Mouse (Mus musculus) midbrain, embryonic 12.5 days (tissue): ENCODE results near the gene Ntm. TPM values are rescaled to one million over a fixed set of nuclear protein-coding genes. Genes with fewer than 3 reads are reported as not detected.
A peak's percentile ranks its signal among the peaks of the same experiment; 100 is the strongest.

Experiments
- ATAC-seq: fragments of 200-750 bp; cut with Nextera tagmentation; 2 replicates; pipeline ENCODE4 v1.8.0; 2017; ENCODE audit warnings: low read depth, moderate TSS enrichment, moderate library complexity; ENCODE audit not compliant: low FRiP score
- H3K27ac ChIP-seq: fragments of 300-500 bp; sonication (generic); replicated peaks from 2 replicates; pipeline ENCODE4 v1.5.1; 2016; ENCODE audit warnings: mild to moderate bottlenecking
- H3K27me3 ChIP-seq: fragments of 300-500 bp; sonication (generic); 2 replicates; pipeline ENCODE4 v1.6.1; 2016; ENCODE audit warnings: mild to moderate bottlenecking
- H3K36me3 ChIP-seq: fragments of 300-500 bp; sonication (generic); 2 replicates; pipeline ENCODE4 v1.6.1; 2016
- H3K4me1 ChIP-seq: fragments of 300-500 bp; sonication (generic); 2 replicates; pipeline ENCODE4 v1.6.1; 2016
- H3K4me2 ChIP-seq: fragments of 300-500 bp; sonication (generic); replicated peaks from 2 replicates; pipeline ENCODE4 v1.6.1; 2016; ENCODE audit warnings: mild to moderate bottlenecking, moderate library complexity
- H3K4me3 ChIP-seq: fragments of 300-500 bp; sonication (generic); 2 replicates; pipeline ENCODE4 v1.5.1; 2016; ENCODE audit warnings: mild to moderate bottlenecking
- H3K9ac ChIP-seq: fragments of 300-500 bp; sonication (generic); replicated peaks from 2 replicates; pipeline ENCODE4 v1.6.1; 2016; ENCODE audit warnings: mild to moderate bottlenecking, moderate library complexity
- H3K9me3 ChIP-seq: fragments of 300-500 bp; sonication (generic); 2 replicates; pipeline ENCODE4 v1.6.1; 2016; ENCODE audit warnings: mild to moderate bottlenecking
- WGBS: fragments of 180-500 bp; shearing (Covaris S2); methylation state at CpG from one replicate; pipeline ENCODE4 v1.1.7; 2016; 5-methylcytosine and 5-hydroxymethylcytosine counted together
- polyA plus RNA-seq: library from polyadenylated mRNA; unstranded; fragments of >200 nt; fragmentation: Nextera tagmentation; extraction: Ambion mirVana; gene quantifications from 2 replicates; pipeline ENCODE4 v1.2.1, GENCODE M21; 2016

The Ntm gene
- polyA plus RNA-seq, 1 experiment from 2014 or later, result 39.0 TPM

GRCm38 (mm10) chr9:29197046-29197445, 765.9 kb downstream of the Ntm start:
- no peaks in the 10 kb centered on the region for H3K9me3 ChIP-seq
- H3K27me3 ChIP-seq, result no peaks in the 10 kb centered on the region
- H3K4me3 ChIP-seq, result no peak overlapping the region
- H3K36me3 ChIP-seq, result no peaks in the 10 kb centered on the region
- peaks cover 8% of the 10 kb centered on the region; the same call in 1 of the 2 replicates for H3K4me1 ChIP-seq
- ATAC-seq, result no peak
- H3K27ac ChIP-seq, result no peak overlapping the region
- H3K9ac ChIP-seq, result no peak overlapping the region
- 80% methylated on average over 3 of the region's 3 CpGs for WGBS
- no peak overlapping the region for H3K4me2 ChIP-seq

GRCm38 (mm10) chr9:29194265-29194664, 768.7 kb downstream of the Ntm start:
- Histone ChIP-seq H3K4me2 (no peak overlapping the region), H3K36me3 (no peaks in the 10 kb centered on the region), H3K27ac (no peak overlapping the region), H3K27me3 (no peaks in the 10 kb centered on the region), H3K9me3 (no peaks in the 10 kb centered on the region), H3K4me1 (no peaks in the 10 kb centered on the region), H3K9ac (no peak overlapping the region), H3K4me3 (no peak overlapping the region)
- 78% methylated on average over 2 of the region's 2 CpGs for WGBS
- ATAC-seq, result no peak

GRCm38 (mm10) chr9:29183011-29183410, 779.9 kb downstream of the Ntm start:
- no peak overlapping the region for H3K9ac ChIP-seq
- no peaks in the 10 kb centered on the region for H3K27me3 ChIP-seq
- H3K9me3 ChIP-seq, result no peaks in the 10 kb centered on the region
- H3K27ac ChIP-seq, result no peak overlapping the region
- no peak for ATAC-seq
- H3K4me2 ChIP-seq, result no peak overlapping the region
- H3K4me3 ChIP-seq, result no peak overlapping the region
- 87% methylated on average over 5 of the region's 5 CpGs for WGBS
- no peaks in the 10 kb centered on the region for H3K36me3 ChIP-seq
- no peaks in the 10 kb centered on the region for H3K4me1 ChIP-seq

- ATAC-seq, result no peak
Measured at GRCm38 (mm10) chr9:29181661-29182060, 781.3 kb downstream of the Ntm start.

GRCm38 (mm10) chr9:29165731-29166130, 797.2 kb downstream of the Ntm start:
- Histone ChIP-seq H3K4me1 (no peaks in the 10 kb centered on the region), H3K27ac (no peak overlapping the region), H3K36me3 (no peaks in the 10 kb centered on the region), H3K9ac (no peak overlapping the region), H3K9me3 (no peaks in the 10 kb centered on the region), H3K27me3 (no peaks in the 10 kb centered on the region), H3K4me2 (no peak overlapping the region), H3K4me3 (no peak overlapping the region)
- no peak for ATAC-seq
- WGBS, result 82% methylated on average over 2 of the region's 2 CpGs

More at GRCm38 (mm10) chr9:29181661-29182060, 781.3 kb downstream of the Ntm start:
- 83% methylated on average over 2 of the region's 2 CpGs for WGBS
- Histone ChIP-seq H3K4me2 (no peak overlapping the region), H3K4me3 (no peak overlapping the region), H3K36me3 (no peaks in the 10 kb centered on the region), H3K4me1 (no peaks in the 10 kb centered on the region), H3K9ac (no peak overlapping the region), H3K27ac (no peak overlapping the region), H3K9me3 (no peaks in the 10 kb centered on the region), H3K27me3 (no peaks in the 10 kb centered on the region)

- Histone ChIP-seq H3K36me3 (no peaks in the 10 kb centered on the region), H3K27me3 (no peaks in the 10 kb centered on the region), H3K9ac (no peak overlapping the region), H3K27ac (no peak overlapping the region), H3K4me2 (no peak overlapping the region), H3K4me1 (no peaks in the 10 kb centered on the region), H3K4me3 (no peak overlapping the region), H3K9me3 (no peaks in the 10 kb centered on the region)
- ATAC-seq, result 0 out of 2 replicates have a peak, but pooled peaks have one; percentile 23
- 44% methylated on average over 7 of the region's 7 CpGs for WGBS
Measured at GRCm38 (mm10) chr9:29161059-29161642, 801.8 kb downstream of the Ntm start.

- Histone ChIP-seq H3K36me3 (no peaks in the 10 kb centered on the region), H3K27ac (no peak overlapping the region), H3K4me1 (peaks cover 3% of the 10 kb centered on the region; the same call in 1 of the 2 replicates), H3K27me3 (no peaks in the 10 kb centered on the region), H3K4me3 (no peak overlapping the region), H3K4me2 (no peak overlapping the region), H3K9me3 (no peaks in the 10 kb centered on the region), H3K9ac (no peak overlapping the region)
- WGBS, result 14% methylated on average over 4 of the region's 4 CpGs
- no peak for ATAC-seq
Measured at GRCm38 (mm10) chr9:29145901-29146300, 817.0 kb downstream of the Ntm start.

- no peak overlapping the region for H3K9ac ChIP-seq
- H3K36me3 ChIP-seq, result no peaks in the 10 kb centered on the region
- ATAC-seq, result no peak
- H3K4me3 ChIP-seq, result no peak overlapping the region
- H3K4me2 ChIP-seq, result no peak overlapping the region
- no peaks in the 10 kb centered on the region for H3K27me3 ChIP-seq
- 83% methylated on average over 4 of the region's 4 CpGs for WGBS
- peaks cover 6% of the 10 kb centered on the region; the same call in 1 of the 2 replicates for H3K9me3 ChIP-seq
- H3K27ac ChIP-seq, result no peak overlapping the region
- peaks cover under 1% of the 10 kb centered on the region; the same call in 1 of the 2 replicates for H3K4me1 ChIP-seq
Measured at GRCm38 (mm10) chr9:29136039-29136438, 826.9 kb downstream of the Ntm start.

GRCm38 (mm10) chr9:29130717-29131292, 832.1 kb downstream of the Ntm start:
- H3K4me3 ChIP-seq, result no peak overlapping the region
- no peak overlapping the region for H3K27ac ChIP-seq
- peaks cover 6% of the 10 kb centered on the region; the same call in 1 of the 2 replicates for H3K9me3 ChIP-seq
- 87% methylated on average over 5 of the region's 5 CpGs for WGBS
- H3K27me3 ChIP-seq, result no peaks in the 10 kb centered on the region
- no peaks in the 10 kb centered on the region for H3K36me3 ChIP-seq
- H3K4me2 ChIP-seq, result no peak overlapping the region
- ATAC-seq, result no peak
- no peak overlapping the region for H3K9ac ChIP-seq
- peaks cover 10% of the 10 kb centered on the region; the same call in 1 of the 2 replicates for H3K4me1 ChIP-seq

- H3K36me3 ChIP-seq, result no peaks in the 10 kb centered on the region
- H3K4me2 ChIP-seq, result no peak overlapping the region
- no peak overlapping the region for H3K27ac ChIP-seq
- WGBS, result 46% methylated on average over 4 of the region's 4 CpGs
- peaks cover 6% of the 10 kb centered on the region; the same call in 1 of the 2 replicates for H3K9me3 ChIP-seq
- H3K9ac ChIP-seq, result no peak overlapping the region
- no peak overlapping the region for H3K4me3 ChIP-seq
- ATAC-seq, result no peak
- H3K27me3 ChIP-seq, result no peaks in the 10 kb centered on the region
- peaks cover 10% of the 10 kb centered on the region; the same call in 1 of the 2 replicates for H3K4me1 ChIP-seq
Measured at GRCm38 (mm10) chr9:29130316-29130715, 832.6 kb downstream of the Ntm start.

GRCm38 (mm10) chr9:29128416-29128815, 834.5 kb downstream of the Ntm start:
- no peak overlapping the region for H3K4me3 ChIP-seq
- peaks cover 6% of the 10 kb centered on the region; the same call in 1 of the 2 replicates for H3K9me3 ChIP-seq
- H3K27ac ChIP-seq, result no peak overlapping the region
- H3K4me1 ChIP-seq, result peaks cover 10% of the 10 kb centered on the region; the same call in 1 of the 2 replicates
- H3K9ac ChIP-seq, result no peak overlapping the region
- WGBS, result 98% methylated on average over 2 of the region's 2 CpGs
- ATAC-seq, result no peak
- H3K36me3 ChIP-seq, result no peaks in the 10 kb centered on the region
- H3K27me3 ChIP-seq, result no peaks in the 10 kb centered on the region
- H3K4me2 ChIP-seq, result no peak overlapping the region

GRCm38 (mm10) chr9:29124455-29124854, 838.5 kb downstream of the Ntm start:
- ATAC-seq, result no peak
- Histone ChIP-seq H3K4me1 (peaks cover 2% of the 10 kb centered on the region; the same call in 1 of the 2 replicates), H3K9me3 (no peaks in the 10 kb centered on the region), H3K4me2 (no peak overlapping the region), H3K36me3 (no peaks in the 10 kb centered on the region), H3K27me3 (no peaks in the 10 kb centered on the region), H3K9ac (no peak overlapping the region), H3K27ac (no peak overlapping the region), H3K4me3 (no peak overlapping the region)
- 85% methylated on average over 3 of the region's 3 CpGs for WGBS
